10 mouse cellular contexts compared by ENCODE assay signal in genomic region chr8:64880619-64881200, GRCm38 (mm10). TPM values are rescaled to one million over a fixed set of nuclear protein-coding genes. Genes with fewer than 3 reads are reported as not detected.
A peak's percentile ranks its signal among the peaks of the same experiment; 100 is the strongest.
DNase-seq lines count a peak whose midpoint lies in the region; ATAC-seq and TF ChIP-seq lines count a peak whose summit lies in the region.
"Had no signal": no experiment of that assay in that cellular context is flagged by ENCODE, and none has a peak within 500 bp of the region (broad histone marks: within the 10 kb centered on the region; RNA-seq: fewer than 3 reads in every experiment).

No protein-coding gene starts in this region.

- H3K4me1 ChIP-seq in lung, embryonic 14.5 days (ENCODE audit: insufficient read depth) = no peaks in the 10 kb centered on the region
- H3K4me1 ChIP-seq in hindbrain, embryonic 12.5 days = no peaks in the 10 kb centered on the region
- H3K4me1 ChIP-seq: embryonic facial prominence, embryonic 15.5 days had no signal

- H3K4me3 ChIP-seq in lung, embryonic 14.5 days (ENCODE audit: low read depth, low read length) = no peak overlapping the region
- H3K4me3 ChIP-seq in hindbrain, embryonic 12.5 days = no peak overlapping the region
- H3K4me3 ChIP-seq: embryonic facial prominence, embryonic 15.5 days had no signal

- no peaks in the 10 kb centered on the region for H3K27me3 ChIP-seq in lung, embryonic 14.5 days (ENCODE audit: insufficient read depth, low read length)
- no peaks in the 10 kb centered on the region for H3K27me3 ChIP-seq in hindbrain, embryonic 12.5 days
- H3K27me3 ChIP-seq: embryonic facial prominence, embryonic 15.5 days had no signal

- H3K27ac ChIP-seq in lung, embryonic 14.5 days (ENCODE audit: low read depth) = no peak overlapping the region
- no peak overlapping the region for H3K27ac ChIP-seq in hindbrain, embryonic 12.5 days
- H3K27ac ChIP-seq: embryonic facial prominence, embryonic 15.5 days had no signal

- ATAC-seq in lung, embryonic 14.5 days (ENCODE audit: insufficient read depth) = peak; percentile 35; the same call in 1 of the 2 replicates
- ATAC-seq in hindbrain, embryonic 12.5 days (ENCODE audit: low FRiP score) = no peak

- peak; percentile 37 for DNase-seq in layer of hippocampus, adult 11-12 months (ENCODE audit: low spot score)
- DNase-seq in layer of hippocampus, adult 9-10 months (ENCODE audit: low spot score) = no peak
- DNase-seq in cerebellum, postnatal 25 days = peak; percentile 11 to 29
- peak; percentile 59 for DNase-seq in heart, postnatal 36 days
- peak; percentile 58 for DNase-seq in lung, embryonic 14.5 days
- DNase-seq in left cerebral cortex, adult 11 months (ENCODE audit: low spot score) = no peak
- no peak for DNase-seq in right cerebral cortex, postnatal 4 days

- TF ChIP-seq CTCF in lung, embryonic 14.5 days (IDR thresholded peaks at IDR 0.05; ENCODE audit: low read depth) = no peak

- peak overlapping the region; percentile 19; the same call in 1 of the 2 replicates for H3K4me2 ChIP-seq in lung, embryonic 14.5 days
- no peak overlapping the region for H3K4me2 ChIP-seq in hindbrain, embryonic 12.5 days (replicated peaks)
- H3K4me2 ChIP-seq: embryonic facial prominence, embryonic 15.5 days had no signal

- 19% methylated on average over 13 of the region's 13 CpGs for WGBS in lung, embryonic 14.5 days
- 51% methylated on average over 13 of the region's 13 CpGs for WGBS in hindbrain, embryonic 12.5 days

- no peaks in the 10 kb centered on the region for H3K36me3 ChIP-seq in lung, embryonic 14.5 days (ENCODE audit: insufficient read depth)
- H3K36me3 ChIP-seq in hindbrain, embryonic 12.5 days = no peaks in the 10 kb centered on the region
- H3K36me3 ChIP-seq: embryonic facial prominence, embryonic 15.5 days; G1E had no signal

- no peak overlapping the region; the same call in 1 of the 2 replicates for H3K9ac ChIP-seq in lung, embryonic 14.5 days
- H3K9ac ChIP-seq in hindbrain, embryonic 12.5 days = no peak overlapping the region
- H3K9ac ChIP-seq: embryonic facial prominence, embryonic 15.5 days had no signal

- H3K9me3 ChIP-seq in lung, embryonic 14.5 days (ENCODE audit: low read depth, low read length) = no peaks in the 10 kb centered on the region
- no peaks in the 10 kb centered on the region for H3K9me3 ChIP-seq in hindbrain, embryonic 12.5 days (replicated peaks)
- H3K9me3 ChIP-seq: embryonic facial prominence, embryonic 15.5 days; G1E had no signal

- intact Hi-C loops in heart, postnatal 36 days (cut with DNase I) = no loop called here

RNA-seq across cellular contexts. Expression of gene Klhl2, which starts 30.9 kb away (rescaled TPM):
- 10 to 100 TPM; 13.3 to 17.2 TPM for total RNA-seq in heart, postnatal 36 days (2021)
- polyA plus RNA-seq in lung, embryonic 14.5 days (2014; fragmentation: Nextera tagmentation; extraction: Ambion mirVana) = 15.8 and 16.9 TPM in 2 replicates
- polyA plus RNA-seq in hindbrain, embryonic 12.5 days (2016; fragmentation: Nextera tagmentation; extraction: Ambion mirVana) = 28.7 and 30.4 TPM in 2 replicates

Comparison
In these comparisons a context has a peak if more than half of its experiments do, and no peak if none do; other contexts are left out.
1. DNase-seq: peak in layer of hippocampus, adult 11-12 months (single experiment), cerebellum, postnatal 25 days (2 of 2), heart, postnatal 36 days (2 of 2) and lung, embryonic 14.5 days (single experiment); none in layer of hippocampus, adult 9-10 months (single experiment), left cerebral cortex, adult 11 months (single experiment) and right cerebral cortex, postnatal 4 days (single experiment).